Mouse (Mus musculus) spleen, adult 2 months (tissue): ENCODE data around the gene 9930111J21Rik2.

ENCODE experiments used
- CTCF ChIP-seq: fragments of 200-500 bp; IDR thresholded peaks from 2 replicates; pipeline ENCODE4 v1.5.1; 2011; ENCODE audit warnings: mild to moderate bottlenecking, inconsistent platforms; ENCODE audit not compliant: insufficient read depth, insufficient read length, insufficient replicate concordance; ENCODE audit errors: extremely low read depth
- POLR2A ChIP-seq: fragments of 200-500 bp; IDR thresholded peaks from 2 replicates; pipeline ENCODE4 v1.6.1; 2011; ENCODE audit warnings: low read depth, low read length, inconsistent platforms

GRCm38 (mm10) chr11:49086858-49087361 lies 35.9 kb upstream of the 9930111J21Rik2 start:
- no peak; the same call in 1 of the 2 replicates for TF ChIP-seq POLR2A
- TF ChIP-seq CTCF, result no peak
